22 mouse cellular contexts compared by ENCODE assay signal in the genomic region with DNA sequence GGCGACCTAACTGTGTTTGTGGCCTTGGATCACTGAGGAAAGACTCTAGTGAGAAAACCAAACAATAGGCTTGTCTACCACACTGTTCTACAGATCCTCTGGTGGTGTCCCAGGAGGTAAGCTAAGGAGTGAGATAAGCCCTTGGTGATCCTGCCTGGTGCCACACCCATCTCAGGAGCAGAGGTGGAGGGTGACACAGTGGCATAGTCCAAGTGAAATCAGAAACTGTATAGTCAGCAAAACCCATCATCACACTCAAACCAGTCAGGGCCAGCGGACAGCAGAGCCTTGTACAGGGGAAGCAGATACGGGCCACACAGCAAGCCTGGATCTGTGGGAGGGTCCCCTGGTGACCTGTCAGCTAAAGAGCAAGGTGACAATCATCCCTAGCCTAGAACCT.
DNase-seq lines count a peak whose midpoint lies in the region; ATAC-seq and TF ChIP-seq lines count a peak whose summit lies in the region.
"Had no signal": no experiment of that assay in that cellular context is flagged by ENCODE, and none has a peak within 500 bp of the region (broad histone marks: within the 10 kb centered on the region; RNA-seq: fewer than 3 reads in every experiment).

No protein-coding gene starts in this region.

- H3K9me3 ChIP-seq in heart, embryonic 10.5 days: no peaks in the 10 kb centered on the region
- no peaks in the 10 kb centered on the region for H3K9me3 ChIP-seq in kidney, postnatal 0 days (replicated peaks; ENCODE audit: low read length)
- 0 out of 2 replicates have a peak, but pooled peaks cover 2% of the 10 kb centered on the region for H3K9me3 ChIP-seq in intestine, postnatal 0 days (ENCODE audit: control insufficient read depth)
- H3K9me3 ChIP-seq: embryonic facial prominence, embryonic 15.5 days; heart, embryonic 13.5 days; hindbrain, embryonic 13.5 days had no signal

- no peak overlapping the region for H3K4me3 ChIP-seq in heart, embryonic 10.5 days
- H3K4me3 ChIP-seq in kidney, postnatal 0 days (replicated peaks; ENCODE audit: low read depth, low read length): no peak overlapping the region
- H3K4me3 ChIP-seq in kidney, adult 2 months (ENCODE audit: insufficient read depth, low read depth, low read length): no peak overlapping the region
- no peak overlapping the region for H3K4me3 ChIP-seq in intestine, postnatal 0 days (ENCODE audit: low read depth, low read length)
- H3K4me3 ChIP-seq: embryonic facial prominence, embryonic 12.5 days; embryonic facial prominence, embryonic 15.5 days; heart, embryonic 13.5 days; hindbrain, embryonic 13.5 days had no signal

- no peaks in the 10 kb centered on the region for H3K36me3 ChIP-seq in heart, embryonic 10.5 days
- H3K36me3 ChIP-seq in kidney, postnatal 0 days (ENCODE audit: insufficient read depth, low read length): no peaks in the 10 kb centered on the region
- H3K36me3 ChIP-seq in kidney, adult 2 months (ENCODE audit: control insufficient read depth, insufficient read depth, low read length): no peaks in the 10 kb centered on the region
- H3K36me3 ChIP-seq in intestine, postnatal 0 days (ENCODE audit: control insufficient read depth, insufficient read depth): no peaks in the 10 kb centered on the region; the same call in 1 of the 2 replicates
- H3K36me3 ChIP-seq: embryonic facial prominence, embryonic 12.5 days; embryonic facial prominence, embryonic 15.5 days; heart, embryonic 13.5 days; hindbrain, embryonic 13.5 days had no signal

- H3K4me1 ChIP-seq in heart, embryonic 10.5 days: peaks cover 46% of the 10 kb centered on the region
- H3K4me1 ChIP-seq in kidney, postnatal 0 days (replicated peaks; ENCODE audit: insufficient read depth, low read length): peaks cover 12% of the 10 kb centered on the region
- no peaks in the 10 kb centered on the region for H3K4me1 ChIP-seq in kidney, adult 2 months (ENCODE audit: control insufficient read depth, insufficient read depth, low read length)
- H3K4me1 ChIP-seq in intestine, postnatal 0 days (replicated peaks; ENCODE audit: control insufficient read depth, insufficient read depth, low read length): no peaks in the 10 kb centered on the region

- H3K27ac ChIP-seq in heart, embryonic 10.5 days: 0 out of 2 replicates have a peak overlapping the region, but pooled peaks have one; percentile 2
- 0 out of 2 replicates have a peak overlapping the region, but pooled peaks have one; percentile 8 for H3K27ac ChIP-seq in kidney, postnatal 0 days
- H3K27ac ChIP-seq in kidney, adult 2 months (ENCODE audit: insufficient read depth, low read depth, low read length): no peak overlapping the region
- H3K27ac ChIP-seq in intestine, postnatal 0 days (ENCODE audit: low read depth, low read length): no peak overlapping the region
- H3K27ac ChIP-seq: embryonic facial prominence, embryonic 12.5 days; embryonic facial prominence, embryonic 15.5 days; heart, embryonic 13.5 days; hindbrain, embryonic 13.5 days had no signal

- no peak overlapping the region for H3K9ac ChIP-seq in kidney, postnatal 0 days (ENCODE audit: low read depth, low read length)
- H3K9ac ChIP-seq in intestine, postnatal 0 days (ENCODE audit: low read depth, low read length): no peak overlapping the region
- H3K9ac ChIP-seq: embryonic facial prominence, embryonic 12.5 days; embryonic facial prominence, embryonic 15.5 days; forebrain, postnatal 0 days; heart, embryonic 13.5 days; hindbrain, embryonic 13.5 days had no signal

- no peak overlapping the region for H3K4me2 ChIP-seq in kidney, postnatal 0 days (ENCODE audit: low read length)
- no peak overlapping the region for H3K4me2 ChIP-seq in intestine, postnatal 0 days (replicated peaks; ENCODE audit: low read depth)
- H3K4me2 ChIP-seq: embryonic facial prominence, embryonic 12.5 days; embryonic facial prominence, embryonic 15.5 days; heart, embryonic 13.5 days; hindbrain, embryonic 13.5 days had no signal

- H3K27me3 ChIP-seq in heart, embryonic 10.5 days (ENCODE audit: insufficient read depth, poor library complexity, severe bottlenecking): peaks cover 4% of the 10 kb centered on the region; the same call in 1 of the 2 replicates
- no peaks in the 10 kb centered on the region for H3K27me3 ChIP-seq in kidney, postnatal 0 days (ENCODE audit: insufficient read depth, low read length)
- H3K27me3 ChIP-seq in kidney, adult 2 months (replicated peaks; ENCODE audit: control insufficient read depth, insufficient read depth, low read length): no peaks in the 10 kb centered on the region
- peaks cover 19% of the 10 kb centered on the region for H3K27me3 ChIP-seq in intestine, postnatal 0 days (replicated peaks; ENCODE audit: control insufficient read depth, insufficient read depth, low read length)

- no peak for ATAC-seq in kidney, postnatal 0 days (replicated peaks; ENCODE audit: low FRiP score, low read depth)
- ATAC-seq in intestine, postnatal 0 days: peak; percentile 34; the same call in 1 of the 2 replicates
- ATAC-seq: forebrain, embryonic 14.5 days; forebrain, postnatal 0 days; hindbrain, embryonic 16.5 days had no signal

- intact Hi-C loops in heart, postnatal 14 days (cut with DNase I): no loop called here

- no peak for TF ChIP-seq CTCF in kidney, postnatal 0 days (IDR thresholded peaks at IDR 0.05; ENCODE audit: low read depth)
- TF ChIP-seq CTCF in kidney, adult 2 months (conservative IDR thresholded peaks at IDR 0.05; ENCODE audit: insufficient read depth, insufficient read length, low read depth, low read length): no peak
- TF ChIP-seq CTCF in intestine, postnatal 0 days (IDR thresholded peaks at IDR 0.05; ENCODE audit: low read depth): no peak

- TF ChIP-seq POLR2A in kidney, adult 2 months (IDR thresholded peaks at IDR 0.05; ENCODE audit: low read depth, low read length): no peak

- 79% methylated on average over 3 of the region's 3 CpGs for WGBS in heart, embryonic 10.5 days
- WGBS in kidney, postnatal 0 days: 78% methylated on average over 3 of the region's 3 CpGs
- 85% methylated on average over 3 of the region's 3 CpGs for WGBS in kidney, adult 2 months
- WGBS in intestine, postnatal 0 days: 50% methylated on average over 3 of the region's 3 CpGs

- no peak for DNase-seq in heart, embryonic 10.5 days (ENCODE audit: low spot score)
- DNase-seq in heart, postnatal 14 days: no peak
- DNase-seq in kidney, postnatal 0 days (ENCODE audit: low spot score): no peak
- DNase-seq in kidney, adult 2 months: no peak
- DNase-seq in gastrocnemius, adult 18-20 months (ENCODE audit: low spot score): no peak
- no peak for DNase-seq in spleen, adult 18-20 months
- DNase-seq: adrenal gland, adult 2 months; adrenal gland, postnatal 14 days; cerebellum, adult 11 months; cerebellum, adult 2 months; cerebellum, adult 9-11 months; cerebellum, postnatal 25 days; forebrain, postnatal 0 days; gastrocnemius, postnatal 25 days; heart, adult 18-20 months had no signal

Comparison
In these comparisons a context has a peak if more than half of its experiments do, and no peak if none do; other contexts are left out.
1. H3K27ac ChIP-seq: peak in heart, embryonic 10.5 days (single experiment) and kidney, postnatal 0 days (single experiment); none in kidney, adult 2 months (single experiment) and intestine, postnatal 0 days (single experiment).